Mouse (Mus musculus) cerebellum, adult (tissue): ENCODE results near the gene Jhy.

ENCODE experiments used
- ATAC-seq: cut with Nextera tagmentation; 2 replicates; pipeline ENCODE4 v1.9.2; 2017; ENCODE audit warnings: mild to moderate bottlenecking, moderate library complexity, mixed read lengths; ENCODE audit not compliant: insufficient number of reproducible peaks, low FRiP score, low TSS enrichment

Gene Jhy

GRCm38 (mm10) chr9:40963586-40964417 lies at the start of gene Jhy:
Jhy (minus strand) TSS chr9:40964118.
- ATAC-seq, result no peak

DNA sequence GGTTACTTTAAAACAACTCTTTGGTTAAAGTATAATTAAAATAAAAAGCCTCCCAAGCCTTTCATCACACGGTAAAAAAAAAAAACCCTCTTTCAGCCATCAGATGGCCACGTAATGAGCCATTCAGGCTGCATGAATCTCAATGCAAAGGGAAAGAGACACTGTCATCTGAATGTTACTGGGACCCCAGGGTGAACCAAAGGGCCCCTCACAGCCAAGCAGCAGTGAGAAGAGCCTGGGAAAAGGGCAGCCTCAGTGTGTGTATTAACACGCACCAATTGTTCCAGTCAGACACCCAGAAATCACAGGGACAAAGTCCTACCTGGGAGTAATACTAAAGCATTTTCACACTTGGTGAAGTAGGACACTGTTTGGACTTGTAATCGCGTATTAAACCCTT lies 48.5 kb upstream of the Jhy start:
- ATAC-seq, result no peak

GRCm38 (mm10) chr9:41011512-41012436 lies 47.9 kb upstream of the Jhy start:
- no peak for ATAC-seq

GRCm38 (mm10) chr9:41007785-41008184 lies 43.9 kb upstream of the Jhy start:
- ATAC-seq, result no peak

DNA sequence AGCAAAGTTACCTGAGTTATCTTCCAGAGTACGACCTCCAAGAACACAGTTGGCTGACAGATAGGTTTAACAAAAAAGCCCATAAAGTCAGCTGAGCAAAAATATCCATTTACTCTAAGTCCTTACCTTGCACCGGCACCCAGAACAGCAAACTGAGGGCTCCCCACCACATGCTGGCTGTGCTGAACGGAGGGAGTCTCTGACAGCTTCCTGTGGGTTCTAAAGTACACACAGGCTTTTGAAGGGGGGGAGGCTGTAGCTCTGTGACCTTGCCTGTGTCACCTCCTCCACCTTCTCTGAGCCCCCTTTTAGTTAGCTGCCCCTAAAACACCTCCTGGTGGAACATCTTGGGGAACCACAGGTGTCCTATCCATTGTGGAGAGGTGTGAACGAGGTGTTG lies 40.5 kb upstream of the Jhy start, which contains the start of gene Crtam:
Gene Crtam (minus strand): TSS at position 214 of the 400 bp plus-strand sequence.
- no peak for ATAC-seq

GRCm38 (mm10) chr9:40997116-40997779 lies 33.3 kb upstream of the Jhy start:
- no peak for ATAC-seq

GRCm38 (mm10) chr9:40994075-40994474 lies 30.2 kb upstream of the Jhy start:
- ATAC-seq, result no peak

- ATAC-seq, result no peak
These were observed 27.6 kb upstream of the Jhy start for GRCm38 (mm10) chr9:40991511-40991910.

- 0 out of 2 replicates have a peak, but pooled peaks have one; percentile 45 for ATAC-seq
These were observed 26.1 kb upstream of the Jhy start for GRCm38 (mm10) chr9:40989940-40990588.

DNA sequence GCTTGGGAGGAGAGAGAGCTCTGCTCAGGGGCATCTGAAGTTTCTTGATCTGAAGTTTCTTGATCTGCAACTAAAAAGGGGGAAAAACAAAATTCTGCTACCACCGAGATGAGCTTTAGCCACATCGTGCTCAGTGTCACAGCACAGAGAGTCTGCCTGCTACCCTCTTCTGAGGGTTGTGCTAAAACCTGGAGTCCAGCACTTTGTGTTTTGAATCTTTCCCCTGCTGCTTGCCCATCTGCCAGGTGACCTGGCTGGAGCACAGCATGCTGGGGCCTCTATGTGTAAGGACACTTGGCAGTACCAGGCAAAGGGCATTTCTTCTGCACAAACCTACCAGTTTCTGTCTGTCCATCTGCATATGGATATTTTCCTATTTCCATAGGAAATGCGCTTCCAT lies 20.4 kb upstream of the Jhy start:
- peak; percentile 88; the same call in 1 of the 2 replicates for ATAC-seq

GRCm38 (mm10) chr9:40983758-40984157 lies 19.8 kb upstream of the Jhy start:
- ATAC-seq, result no peak

DNA sequence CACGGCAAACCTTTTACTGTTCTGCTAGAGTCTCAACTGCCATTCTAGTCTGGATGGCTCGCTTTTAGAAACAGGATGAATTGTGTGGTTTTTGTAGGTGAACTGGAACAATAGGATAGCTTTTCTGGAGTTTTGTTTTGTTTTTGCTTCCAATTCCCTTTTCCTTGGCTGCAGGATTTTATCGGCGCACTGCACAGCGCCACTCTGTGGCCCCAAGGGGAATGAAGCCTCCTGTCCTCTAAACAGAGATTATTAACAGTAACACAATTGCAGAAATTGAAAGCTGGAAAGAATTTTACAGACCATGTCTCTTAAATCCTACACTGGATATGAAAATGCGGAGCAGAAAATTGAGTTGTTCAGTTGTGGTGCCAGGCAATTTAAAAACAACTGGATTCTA lies 18.6 kb upstream of the Jhy start:
- no peak for ATAC-seq

DNA sequence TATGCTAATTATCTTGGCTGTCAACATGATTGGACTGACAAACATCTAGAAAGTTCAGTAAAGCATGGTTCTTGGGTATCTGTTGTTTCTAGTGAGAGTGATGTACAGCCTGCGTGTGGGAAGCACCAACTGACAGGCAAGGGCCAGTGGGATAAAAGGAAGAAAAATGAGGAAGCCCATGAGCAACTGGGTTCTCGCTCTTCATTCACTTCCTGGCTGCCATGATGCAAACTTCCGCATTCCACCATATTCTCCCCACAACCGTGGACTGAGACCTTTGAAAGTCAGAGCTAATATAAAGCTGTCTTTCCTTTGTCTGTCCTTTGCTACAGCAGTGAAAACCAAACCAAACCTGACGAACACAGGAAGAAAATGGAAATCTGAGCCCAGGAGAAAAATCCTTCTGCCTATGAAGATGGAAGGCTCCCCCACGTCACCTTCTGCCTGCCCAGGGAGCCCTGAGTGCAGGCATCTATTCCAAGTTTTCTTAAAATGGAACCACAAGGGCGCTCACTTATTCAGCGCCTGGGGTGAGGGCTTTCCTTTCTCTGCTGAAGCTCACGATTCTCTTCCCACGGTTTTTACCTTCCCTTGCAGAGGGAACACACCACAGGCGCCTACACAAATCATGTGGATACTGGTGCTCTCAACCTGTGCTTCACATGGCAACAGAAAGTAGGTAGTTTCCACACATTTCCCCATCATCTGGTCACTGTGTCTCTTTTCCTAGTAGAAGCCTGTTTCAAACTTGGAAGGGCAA lies 10.3 kb upstream of the Jhy start:
- ATAC-seq, result no peak

DNA sequence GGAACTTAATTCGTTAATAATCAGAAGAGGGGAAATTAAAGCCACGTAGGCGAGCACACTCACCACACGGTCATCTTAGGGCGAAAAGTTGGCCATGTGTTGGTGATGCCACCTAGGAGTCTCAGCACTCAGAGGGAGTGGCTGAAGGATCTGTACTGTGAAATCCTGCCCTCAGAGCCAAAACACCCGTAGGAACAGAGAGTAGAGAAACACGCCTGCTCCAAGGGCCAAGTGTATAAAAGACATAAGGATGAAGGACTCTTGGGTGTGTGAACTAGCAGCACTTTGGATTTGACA lies 448 bp upstream of the Jhy start:
- ATAC-seq, result no peak; the same call in 1 of the 2 replicates

DNA sequence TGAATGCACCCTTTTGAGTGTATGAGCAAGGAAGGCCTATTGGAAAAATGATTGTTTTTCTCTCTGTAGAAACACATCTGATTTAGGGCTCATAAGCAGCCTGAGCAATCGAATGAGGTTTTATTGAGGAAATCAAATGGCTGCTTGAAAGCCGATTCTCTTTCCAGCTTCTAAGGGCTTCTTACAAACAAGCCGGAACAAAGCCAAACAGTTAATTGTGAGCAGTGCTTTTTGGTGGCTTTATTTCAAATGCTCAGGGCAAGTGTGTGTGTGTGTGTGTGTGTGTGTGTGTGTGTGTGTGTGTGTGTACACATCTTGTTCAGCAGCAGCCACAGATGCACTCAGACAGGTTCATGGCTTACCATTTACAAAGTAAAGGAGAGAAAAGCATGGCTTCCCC lies 2.5 kb downstream of the Jhy start:
- no peak for ATAC-seq

GRCm38 (mm10) chr9:40949039-40949615 lies 14.8 kb downstream of the Jhy start:
- ATAC-seq, result no peak

GRCm38 (mm10) chr9:40948473-40948872 lies 15.4 kb downstream of the Jhy start:
- no peak for ATAC-seq

- ATAC-seq, result no peak
These were observed 16.8 kb downstream of the Jhy start for GRCm38 (mm10) chr9:40947131-40947530.

- no peak for ATAC-seq
These were observed 26.5 kb downstream of the Jhy start for GRCm38 (mm10) chr9:40937425-40937824.
